In genomic region chr8:121480411-121481031, GRCm38 (mm10) we compare ENCODE assay signal across 11 mouse cellular contexts.
DNase-seq lines count a peak whose midpoint lies in the region; ATAC-seq and TF ChIP-seq lines count a peak whose summit lies in the region.
"Had no signal": no experiment of that assay in that cellular context is flagged by ENCODE, and none has a peak within 500 bp of the region (broad histone marks: within the 10 kb centered on the region; RNA-seq: fewer than 3 reads in every experiment).

No protein-coding gene starts in this region.

- no peak for ATAC-seq in neural tube, embryonic 12.5 days (ENCODE audit: low FRiP score, low read depth)
- ATAC-seq in forebrain, embryonic 16.5 days = no peak
- no peak for ATAC-seq in limb, embryonic 14.5 days (ENCODE audit: low FRiP score, low read depth)
- ATAC-seq in stomach, embryonic 16.5 days (ENCODE audit: insufficient read depth, low FRiP score) = no peak

- peak overlapping the region; percentile 24; the same call in 1 of the 2 replicates for H3K4me2 ChIP-seq in neural tube, embryonic 12.5 days (replicated peaks)
- H3K4me2 ChIP-seq in forebrain, embryonic 16.5 days (ENCODE audit: low read length) = peak overlapping the region; percentile 27
- H3K4me2 ChIP-seq in limb, embryonic 14.5 days (replicated peaks; ENCODE audit: low read depth, low read length, severe bottlenecking) = no peak overlapping the region
- H3K4me2 ChIP-seq in stomach, embryonic 16.5 days (ENCODE audit: low read depth, low read length) = 0 out of 2 replicates have a peak overlapping the region, but pooled peaks have one; percentile 8

- no peak overlapping the region for H3K4me3 ChIP-seq in neural tube, embryonic 12.5 days
- H3K4me3 ChIP-seq in forebrain, embryonic 16.5 days (replicated peaks; ENCODE audit: low read length) = no peak overlapping the region
- no peak overlapping the region for H3K4me3 ChIP-seq in limb, embryonic 14.5 days (replicated peaks; ENCODE audit: low read length)
- no peak overlapping the region for H3K4me3 ChIP-seq in stomach, embryonic 16.5 days (replicated peaks; ENCODE audit: low read length)

- no peak for DNase-seq in neural tube, embryonic 10.5 days (ENCODE audit: extremely low spot score, low spot score)
- no peak for DNase-seq in limb, embryonic 14.5 days (ENCODE audit: low spot score)
- no peak for DNase-seq in B cell, adult 2 months
- DNase-seq in cerebellum, adult 9-11 months = no peak
- DNase-seq: adrenal gland, postnatal 36 days; cerebellum, adult 11 months; heart, adult 11 months; kidney, postnatal 36 days had no signal

- H3K27me3 ChIP-seq in neural tube, embryonic 12.5 days (replicated peaks) = no peaks in the 10 kb centered on the region
- no peaks in the 10 kb centered on the region for H3K27me3 ChIP-seq in forebrain, embryonic 16.5 days (replicated peaks; ENCODE audit: control insufficient read depth, insufficient read depth, low read length)
- no peaks in the 10 kb centered on the region for H3K27me3 ChIP-seq in limb, embryonic 14.5 days (ENCODE audit: control insufficient read depth, insufficient read depth, low read length)
- no peaks in the 10 kb centered on the region for H3K27me3 ChIP-seq in stomach, embryonic 16.5 days (ENCODE audit: control insufficient read depth, insufficient read depth, low read length)

- WGBS in neural tube, embryonic 12.5 days = 39% methylated on average over 26 of the region's 26 CpGs
- 20% methylated on average over 26 of the region's 26 CpGs for WGBS in forebrain, embryonic 16.5 days
- 53% methylated on average over 26 of the region's 26 CpGs for WGBS in limb, embryonic 14.5 days
- 38% methylated on average over 26 of the region's 26 CpGs for WGBS in stomach, embryonic 16.5 days

- no peak overlapping the region for H3K9ac ChIP-seq in neural tube, embryonic 12.5 days
- no peak overlapping the region; the same call in 1 of the 2 replicates for H3K9ac ChIP-seq in forebrain, embryonic 16.5 days (replicated peaks; ENCODE audit: low read depth, low read length)
- no peak overlapping the region for H3K9ac ChIP-seq in limb, embryonic 14.5 days (ENCODE audit: low read depth, low read length, severe bottlenecking)
- peak overlapping the region; percentile 13; the same call in 1 of the 2 replicates for H3K9ac ChIP-seq in stomach, embryonic 16.5 days (ENCODE audit: low read length)

- H3K27ac ChIP-seq in neural tube, embryonic 12.5 days = no peak overlapping the region
- no peak overlapping the region for H3K27ac ChIP-seq in forebrain, embryonic 16.5 days (ENCODE audit: low read length)
- 0 out of 2 replicates have a peak overlapping the region, but pooled peaks have one; percentile 6 for H3K27ac ChIP-seq in limb, embryonic 14.5 days (replicated peaks; ENCODE audit: low read depth, low read length)
- H3K27ac ChIP-seq in stomach, embryonic 16.5 days (ENCODE audit: low read length) = no peak overlapping the region

- H3K36me3 ChIP-seq in neural tube, embryonic 12.5 days = no peaks in the 10 kb centered on the region
- H3K36me3 ChIP-seq in forebrain, embryonic 16.5 days (ENCODE audit: control insufficient read depth, insufficient read depth) = no peaks in the 10 kb centered on the region
- H3K36me3 ChIP-seq in limb, embryonic 14.5 days (ENCODE audit: control insufficient read depth, insufficient read depth, low read length) = no peaks in the 10 kb centered on the region
- H3K36me3 ChIP-seq in stomach, embryonic 16.5 days (ENCODE audit: control insufficient read depth, insufficient read depth, low read length) = no peaks in the 10 kb centered on the region

- H3K4me1 ChIP-seq in neural tube, embryonic 12.5 days = peaks cover 17% of the 10 kb centered on the region
- H3K4me1 ChIP-seq in forebrain, embryonic 16.5 days (replicated peaks; ENCODE audit: control insufficient read depth, insufficient read depth, low read length) = peaks cover 11% of the 10 kb centered on the region
- H3K4me1 ChIP-seq in limb, embryonic 14.5 days (ENCODE audit: control insufficient read depth, insufficient read depth, low read length) = peaks cover 45% of the 10 kb centered on the region
- no peaks in the 10 kb centered on the region for H3K4me1 ChIP-seq in stomach, embryonic 16.5 days (ENCODE audit: control insufficient read depth, insufficient read depth, low read length)

- no peaks in the 10 kb centered on the region for H3K9me3 ChIP-seq in neural tube, embryonic 12.5 days
- H3K9me3 ChIP-seq in forebrain, embryonic 16.5 days (ENCODE audit: control insufficient read depth, low read length) = no peaks in the 10 kb centered on the region
- no peaks in the 10 kb centered on the region for H3K9me3 ChIP-seq in limb, embryonic 14.5 days (ENCODE audit: control insufficient read depth, low read length)
- no peaks in the 10 kb centered on the region for H3K9me3 ChIP-seq in stomach, embryonic 16.5 days (replicated peaks; ENCODE audit: control insufficient read depth, low read length)

- TF ChIP-seq POLR2A in limb, embryonic 14.5 days (IDR thresholded peaks at IDR 0.05; ENCODE audit: borderline replicate concordance, extremely low read depth, insufficient read depth, insufficient read length) = no peak
